Mouse (Mus musculus) myocyte (in vitro differentiated cells): ENCODE results near the gene Myh6. TPM values are rescaled to one million over a fixed set of nuclear protein-coding genes. Genes with fewer than 3 reads are reported as not detected.

ENCODE experiments used
- H3K27me3 ChIP-seq: one replicate; pipeline ENCODE4 v1.6.1; 2011; ENCODE audit not compliant: control insufficient read depth, insufficient read depth, insufficient read length
- H3K36me3 ChIP-seq: one replicate; pipeline ENCODE4 v1.6.1; 2011; ENCODE audit not compliant: control insufficient read depth, insufficient read depth
- H3K4me2 ChIP-seq: one replicate; pipeline ENCODE4 v1.6.1; 2011; ENCODE audit warnings: low read depth, control low read depth
- H3K4me3 ChIP-seq: one replicate; pipeline ENCODE4 v1.5.1; 2011; ENCODE audit warnings: mild to moderate bottlenecking, control low read depth, moderate library complexity
- H3K79me2 ChIP-seq: one replicate; pipeline ENCODE4 v1.6.1; 2011; ENCODE audit not compliant: control insufficient read depth, insufficient read depth
- H3ac ChIP-seq: one replicate; pipeline ENCODE4 v1.6.1; 2011; ENCODE audit not compliant: control insufficient read depth, insufficient read length
- CEBPB ChIP-seq: IDR thresholded peaks from 2 replicates; pipeline ENCODE4 v1.6.1; 2011; ENCODE audit warnings: mild to moderate bottlenecking, moderate library complexity; ENCODE audit not compliant: poor library complexity, insufficient read depth, severe bottlenecking
- E2F4 ChIP-seq: IDR thresholded peaks from one replicate; pipeline ENCODE4 v1.6.1; 2011; ENCODE audit warnings: mild to moderate bottlenecking, control low read depth, moderate library complexity; ENCODE audit not compliant: insufficient read depth
- MAX ChIP-seq: IDR thresholded peaks from one replicate; pipeline ENCODE4 v1.6.1; 2011; ENCODE audit warnings: low read depth, mild to moderate bottlenecking, control low read depth
- MYOD1 ChIP-seq, 3 experiments: IDR thresholded peaks; one replicate each; pipeline ENCODE4 v1.6.1; 2011; ENCODE audit warnings: control low read depth in 2 of 3, low read depth in 2 of 3, mild to moderate bottlenecking in 2 of 3, moderate library complexity in 1 of 3; ENCODE audit not compliant: insufficient read length in 2 of 3, control insufficient read depth in 1 of 3
- MYOG ChIP-seq, 3 experiments: IDR thresholded peaks; one replicate each; pipeline ENCODE4 v1.6.1; 2011; ENCODE audit warnings: control low read depth in 2 of 3, low read depth in 2 of 3, mild to moderate bottlenecking in 2 of 3; ENCODE audit not compliant: insufficient read length in 2 of 3, control insufficient read depth in 1 of 3, insufficient read depth in 1 of 3
- POLR2A ChIP-seq: IDR thresholded peaks from one replicate; pipeline ENCODE4 v1.6.1; 2011; ENCODE audit warnings: low read depth, mild to moderate bottlenecking, control low read depth, moderate library complexity; ENCODE audit not compliant: insufficient read length
- POLR2AphosphoS2 ChIP-seq: IDR thresholded peaks from one replicate; pipeline ENCODE4 v1.6.1; 2011; ENCODE audit warnings: low read depth, control low read depth; ENCODE audit not compliant: insufficient read length
- REST ChIP-seq: IDR thresholded peaks from one replicate; pipeline ENCODE4 v1.6.1; 2011; ENCODE audit warnings: mild to moderate bottlenecking, control low read depth, moderate library complexity; ENCODE audit not compliant: insufficient read depth, insufficient read length
- SRF ChIP-seq: IDR thresholded peaks from one replicate; pipeline ENCODE4 v1.6.1; 2011; ENCODE audit warnings: low read depth; ENCODE audit not compliant: control insufficient read depth, insufficient read length
- TCF12 ChIP-seq: IDR thresholded peaks from one replicate; pipeline ENCODE4 v1.6.1; 2011; ENCODE audit warnings: mild to moderate bottlenecking, control low read depth; ENCODE audit not compliant: poor library complexity, insufficient read depth, severe bottlenecking
- TCF3 ChIP-seq: IDR thresholded peaks from one replicate; pipeline ENCODE4 v1.6.1; 2011; ENCODE audit warnings: low read depth, control low read depth; ENCODE audit not compliant: insufficient read length
- USF1 ChIP-seq: IDR thresholded peaks from one replicate; pipeline ENCODE4 v1.6.1; 2011; ENCODE audit warnings: low read depth, mild to moderate bottlenecking, control low read depth, moderate library complexity
- polyA plus RNA-seq: library from polyadenylated mRNA; unstranded; fragments of >200 nt; fragmentation: generic; extraction: Trizol; gene quantifications from one replicate; pipeline ENCODE4 v1.2.1, GENCODE M21; 2012; ENCODE audit warnings: missing spikeins

Gene Myh6
- polyA plus RNA-seq, 1 experiment: 15.0 TPM

GRCm38 (mm10) chr14:54900383-54900782, 66.3 kb downstream of the Myh6 start:
- Histone ChIP-seq H3K27me3 (no peaks in the 10 kb centered on the region), H3K4me3 (no peak overlapping the region), H3K4me2 (no peak overlapping the region), H3K36me3 (peaks cover 27% of the 10 kb centered on the region), H3K79me2 (peaks cover 14% of the 10 kb centered on the region), H3ac (no peak overlapping the region)
- TF ChIP-seq TCF12 (no peak), CEBPB (peak; percentile 36; the same call in 1 of the 2 replicates)

DNA sequence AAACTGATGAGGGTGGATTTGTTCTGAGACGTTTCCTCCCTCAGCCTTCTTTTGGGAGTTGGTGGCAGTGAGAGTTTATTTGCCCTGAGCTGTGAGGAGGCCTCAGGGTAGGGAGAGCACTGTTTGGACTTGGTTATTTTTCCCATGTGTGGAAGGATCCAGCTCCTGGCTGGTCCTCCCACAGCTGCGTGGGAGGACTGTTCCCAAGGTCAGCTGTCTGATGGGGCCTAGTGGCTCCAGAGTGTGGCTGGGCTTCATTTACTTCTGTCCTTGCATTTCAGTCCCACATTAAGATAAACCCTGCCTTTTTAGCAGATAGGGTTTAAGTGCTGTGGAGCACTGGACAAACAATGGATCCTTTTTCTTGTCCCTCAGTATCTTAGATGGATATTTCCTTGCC, 69.3 kb downstream of the Myh6 start:
- Histone ChIP-seq H3K36me3 (peaks cover 27% of the 10 kb centered on the region), H3K27me3 (no peaks in the 10 kb centered on the region), H3ac (no peak overlapping the region), H3K79me2 (peaks cover 26% of the 10 kb centered on the region), H3K4me3 (no peak overlapping the region), H3K4me2 (no peak overlapping the region)
- no peak for TF ChIP-seq E2F4
- no peak for TF ChIP-seq USF1
- no peak for TF ChIP-seq POLR2A
- TF ChIP-seq TCF3: no peak
- TF ChIP-seq POLR2AphosphoS2: no peak
- TF ChIP-seq TCF12: no peak
- TF ChIP-seq MYOG (IDR thresholded peaks at IDR 0.05; ENCODE audit: control insufficient read depth in 1 of 3, insufficient read depth in 1 of 3, insufficient read length in 2 of 3, low read depth in 2 of 3): no peak

- peak overlapping the region; percentile 87 for H3ac ChIP-seq
- no peak for TF ChIP-seq MYOD1 (IDR thresholded peaks at IDR 0.05; ENCODE audit: control insufficient read depth in 1 of 3, insufficient read length in 2 of 3, low read depth in 2 of 3)
- no peak for TF ChIP-seq SRF
- no peak for TF ChIP-seq USF1
- TF ChIP-seq REST: no peak
- TF ChIP-seq TCF12: no peak
- no peak for TF ChIP-seq MYOG (IDR thresholded peaks at IDR 0.05; ENCODE audit: control insufficient read depth in 1 of 3, insufficient read depth in 1 of 3, insufficient read length in 2 of 3, low read depth in 2 of 3)
- no peak for TF ChIP-seq POLR2AphosphoS2
- no peak for TF ChIP-seq TCF3
- no peak for TF ChIP-seq E2F4
- TF ChIP-seq MAX: no peak
- H3K27me3 ChIP-seq: no peaks in the 10 kb centered on the region
- H3K4me2 ChIP-seq: peak overlapping the region; percentile 93
- peaks cover 26% of the 10 kb centered on the region for H3K79me2 ChIP-seq
- peaks cover 22% of the 10 kb centered on the region for H3K36me3 ChIP-seq
- peak overlapping the region; percentile 86 for H3K4me3 ChIP-seq
Observed at GRCm38 (mm10) chr14:54894296-54895151, 72.2 kb downstream of the Myh6 start.

- Histone ChIP-seq H3K79me2 (peaks cover 26% of the 10 kb centered on the region), H3K36me3 (peaks cover 17% of the 10 kb centered on the region), H3K27me3 (no peaks in the 10 kb centered on the region), H3K4me3 (peak overlapping the region; percentile 86), H3K4me2 (peak overlapping the region; percentile 66), H3ac (peak overlapping the region; percentile 87)
- no peak for TF ChIP-seq E2F4
- no peak for TF ChIP-seq MAX
- TF ChIP-seq TCF12: no peak
- TF ChIP-seq MYOG (IDR thresholded peaks at IDR 0.05; ENCODE audit: control insufficient read depth in 1 of 3, insufficient read depth in 1 of 3, insufficient read length in 2 of 3, low read depth in 2 of 3): peak in 1 of 3 experiments; percentile 45
- TF ChIP-seq TCF3: no peak
- peak; percentile 88 for TF ChIP-seq POLR2AphosphoS2
- TF ChIP-seq MYOD1 (IDR thresholded peaks at IDR 0.05; ENCODE audit: control insufficient read depth in 1 of 3, insufficient read length in 2 of 3, low read depth in 2 of 3): peak in 2 of 3 experiments; percentile 37 to 58
- no peak for TF ChIP-seq SRF
Observed at GRCm38 (mm10) chr14:54893651-54894181, 73.0 kb downstream of the Myh6 start.

DNA sequence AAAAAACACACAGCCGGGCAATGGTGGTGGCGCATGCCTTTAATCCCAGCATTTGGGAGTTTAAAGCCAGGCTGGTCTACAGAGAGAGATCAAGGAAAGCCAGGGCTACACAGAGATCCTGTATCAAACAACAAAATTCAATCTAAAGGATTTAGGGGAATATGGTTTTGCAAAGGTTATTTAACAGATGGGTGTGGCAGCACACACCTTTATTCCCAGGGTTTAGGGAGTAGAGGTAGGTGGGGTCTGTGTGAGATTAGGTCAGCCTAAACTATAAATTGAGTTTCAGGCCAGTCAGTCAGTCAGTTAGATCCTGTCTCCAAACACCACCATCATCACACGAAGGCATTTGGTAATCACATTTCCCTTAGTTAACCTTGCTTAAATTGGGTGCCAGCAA, 74.5 kb downstream of the Myh6 start, which contains the start of gene Pabpn1:
Gene Pabpn1 (plus strand): TSS at position 301 of the 400 bp plus-strand sequence.
- Histone ChIP-seq H3K27me3 (no peaks in the 10 kb centered on the region), H3K36me3 (peaks cover 11% of the 10 kb centered on the region), H3K4me3 (peak within 1 kb of the TSS; percentile 86), H3K79me2 (peaks cover 26% of the 10 kb centered on the region), H3ac (no peak within 1 kb of the TSS), H3K4me2 (peak within 1 kb of the TSS; percentile 66)
- TF ChIP-seq MYOD1 (IDR thresholded peaks at IDR 0.05; ENCODE audit: control insufficient read depth in 1 of 3, insufficient read length in 2 of 3, low read depth in 2 of 3) (no peak), POLR2A (no peak), REST (no peak), TCF12 (no peak), CEBPB (no peak), MAX (no peak), TCF3 (no peak), E2F4 (no peak), MYOG (IDR thresholded peaks at IDR 0.05; ENCODE audit: control insufficient read depth in 1 of 3, insufficient read depth in 1 of 3, insufficient read length in 2 of 3, low read depth in 2 of 3) (no peak), POLR2AphosphoS2 (no peak), USF1 (no peak), SRF (no peak)
